Mouse (Mus musculus): ENCODE measurements at regions not wholly inside any gene's neighbourhood (a gene's known extent, or its start where the extent isn't known, plus 50 kb on each side); places are given as distances from the start of the nearest gene placed in this dataset.

- no peak for DNase-seq (ENCODE audit: low spot score in 2 of 2)
These were observed 329.9 kb upstream of the Jarid2 start for GRCm38 (mm10) chr13:44399370-44399685.

- DNase-seq (ENCODE audit: low spot score in 2 of 2), result no peak
These were observed 329.4 kb upstream of the Jarid2 start for GRCm38 (mm10) chr13:44399831-44400321.

DNA sequence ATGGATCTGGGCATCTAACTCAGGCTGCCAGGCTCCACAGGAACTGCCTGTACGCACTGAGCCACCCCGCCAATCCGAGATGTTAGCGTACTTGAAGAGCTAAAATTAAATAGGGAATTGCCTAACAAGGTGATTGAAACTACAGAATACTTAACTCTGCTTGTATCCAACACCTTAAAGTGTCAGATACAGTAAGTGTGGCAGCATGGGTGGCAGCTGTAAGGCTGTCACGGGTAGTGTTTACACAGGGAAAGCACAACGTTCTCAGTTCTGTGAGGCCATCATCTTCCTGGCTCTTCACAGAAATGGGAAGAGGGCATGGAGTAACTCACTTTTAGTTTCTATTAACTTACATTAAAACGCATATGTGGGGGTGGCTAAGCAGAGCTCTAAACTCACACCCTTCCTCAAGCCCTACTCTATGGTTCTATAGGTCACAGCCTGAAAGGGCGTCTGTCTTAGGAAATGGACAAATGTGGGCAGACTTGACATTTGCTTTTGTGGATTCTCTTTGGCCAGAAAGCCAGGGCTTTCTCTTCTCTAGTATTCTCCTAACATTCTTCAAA, 325.2 kb upstream of the Jarid2 start:
- no peak for DNase-seq (ENCODE audit: low spot score in 2 of 2)

DNA sequence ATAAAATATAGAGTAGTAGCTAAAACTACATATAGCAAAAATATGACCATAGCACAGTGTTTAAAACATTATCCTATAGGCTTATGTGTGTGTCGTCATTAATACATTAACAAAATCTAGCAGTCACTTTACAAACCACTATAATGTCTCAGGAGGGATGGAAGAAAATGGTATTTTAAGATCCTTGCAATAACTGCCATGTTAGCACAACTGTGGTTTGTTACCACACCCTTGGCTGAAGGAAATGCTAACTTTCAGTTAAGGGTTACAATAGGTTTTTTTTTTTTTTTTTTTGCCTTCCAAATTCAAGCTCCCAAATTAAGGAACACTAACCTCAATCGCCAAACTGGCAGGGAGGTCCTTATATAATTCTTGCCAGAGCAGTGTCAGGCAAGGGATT, 322.0 kb upstream of the Jarid2 start:
- no peak for DNase-seq (ENCODE audit: low spot score in 2 of 2)

DNA sequence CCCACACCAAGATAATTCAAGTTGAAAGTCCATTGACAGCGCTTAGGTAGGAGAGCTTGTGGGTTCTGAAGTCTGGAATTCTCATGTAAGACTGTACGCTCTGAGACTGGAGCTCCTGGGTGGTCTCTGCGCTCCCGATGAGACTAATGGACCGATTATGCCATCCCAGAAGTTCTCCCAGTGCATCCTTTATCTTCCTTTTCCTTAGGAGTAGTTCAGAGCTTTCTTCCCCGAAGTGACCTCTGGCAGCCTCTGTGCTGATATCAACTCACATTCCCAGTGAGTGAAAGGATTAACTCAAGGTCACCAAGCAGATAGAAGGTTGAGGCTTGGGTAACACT, 320.7 kb upstream of the Jarid2 start:
- no peak for DNase-seq (ENCODE audit: low spot score in 2 of 2)

GRCm38 (mm10) chr13:44408960-44409719, 320.1 kb upstream of the Jarid2 start:
- DNase-seq (ENCODE audit: low spot score in 2 of 2), result no peak

DNA sequence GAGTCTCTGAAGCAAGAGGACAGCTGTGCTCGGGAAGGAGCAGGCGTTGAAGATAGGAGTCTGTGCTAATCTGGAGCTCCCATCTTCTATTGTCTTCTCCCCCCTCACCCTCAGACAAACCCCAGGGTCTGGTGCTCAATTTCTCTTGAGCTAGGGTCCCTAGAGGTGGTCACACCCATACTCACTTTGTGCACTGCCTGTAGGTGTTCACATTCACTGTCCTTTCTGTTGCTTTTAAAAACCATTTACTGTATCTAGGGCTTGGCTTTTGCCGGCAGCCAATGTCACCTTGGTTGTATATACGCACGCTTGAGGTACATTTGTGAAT, 319.6 kb upstream of the Jarid2 start:
- no peak for DNase-seq (ENCODE audit: low spot score in 2 of 2)

GRCm38 (mm10) chr13:44411781-44412496, 317.3 kb upstream of the Jarid2 start:
- no peak for DNase-seq (ENCODE audit: low spot score in 2 of 2)

- DNase-seq (ENCODE audit: low spot score in 2 of 2), result no peak
These were observed 316.0 kb upstream of the Jarid2 start for GRCm38 (mm10) chr13:44413305-44413704.

DNA sequence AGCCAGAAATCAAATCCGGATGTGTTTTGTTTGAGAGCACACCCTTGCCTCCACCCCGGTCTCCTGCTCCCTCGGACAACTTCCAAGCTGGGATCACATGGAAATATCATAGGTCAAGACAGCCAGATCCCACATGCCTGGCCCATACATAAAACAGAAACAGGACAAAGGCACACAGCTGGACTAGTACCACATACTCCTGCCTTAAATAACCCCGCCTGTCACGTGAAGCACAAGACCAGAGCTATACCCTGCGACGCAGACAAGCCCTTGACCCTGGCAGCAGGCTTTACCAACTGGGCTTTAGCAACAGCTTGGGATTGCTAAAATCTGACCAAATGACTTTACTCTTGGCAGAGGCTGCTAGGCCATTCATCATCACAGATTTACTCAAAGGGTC, 313.3 kb upstream of the Jarid2 start:
- no peak for DNase-seq (ENCODE audit: low spot score in 2 of 2)

- no peak for DNase-seq (ENCODE audit: low spot score in 2 of 2)
These were observed 312.3 kb upstream of the Jarid2 start for GRCm38 (mm10) chr13:44416986-44417385.

GRCm38 (mm10) chr13:44419056-44419455, 310.2 kb upstream of the Jarid2 start:
- no peak for DNase-seq (ENCODE audit: low spot score in 2 of 2)

DNA sequence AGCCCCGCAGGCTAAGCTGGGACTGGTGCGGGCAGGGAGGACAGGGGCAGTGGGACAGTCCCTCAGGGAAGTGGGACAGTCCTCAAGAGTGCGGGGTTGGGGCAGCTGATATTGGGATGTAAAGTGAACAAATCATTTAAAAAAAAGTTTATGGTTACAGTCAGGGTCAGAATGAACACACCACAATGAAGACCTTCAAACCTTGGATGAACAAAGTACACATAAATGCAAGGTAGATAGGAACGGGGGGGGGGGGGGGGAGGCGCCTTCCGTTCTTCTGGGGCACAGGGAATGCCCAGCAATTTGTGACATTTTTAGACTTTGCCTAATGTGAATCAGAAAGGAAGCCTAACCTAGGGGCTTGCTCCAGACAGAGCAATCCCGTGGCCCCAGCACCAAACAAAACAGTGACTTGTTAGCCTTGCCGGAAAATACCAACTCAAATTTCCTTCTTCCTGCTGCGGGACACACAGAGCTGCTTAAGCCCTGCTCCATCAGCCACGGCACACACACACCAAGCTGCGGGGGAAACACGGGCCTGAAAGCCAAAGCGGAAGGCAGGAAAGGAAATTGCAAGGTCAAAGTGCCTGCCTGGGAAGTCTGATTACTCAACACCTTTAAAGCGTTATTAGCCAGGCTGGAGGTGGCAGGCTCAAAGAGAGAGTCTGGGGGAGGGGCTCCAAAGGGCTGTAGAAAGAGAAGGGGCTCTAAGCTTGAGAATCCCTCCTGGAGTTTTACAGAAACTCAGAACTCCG, 309.6 kb upstream of the Jarid2 start:
- no peak for DNase-seq (ENCODE audit: low spot score in 2 of 2)

DNA sequence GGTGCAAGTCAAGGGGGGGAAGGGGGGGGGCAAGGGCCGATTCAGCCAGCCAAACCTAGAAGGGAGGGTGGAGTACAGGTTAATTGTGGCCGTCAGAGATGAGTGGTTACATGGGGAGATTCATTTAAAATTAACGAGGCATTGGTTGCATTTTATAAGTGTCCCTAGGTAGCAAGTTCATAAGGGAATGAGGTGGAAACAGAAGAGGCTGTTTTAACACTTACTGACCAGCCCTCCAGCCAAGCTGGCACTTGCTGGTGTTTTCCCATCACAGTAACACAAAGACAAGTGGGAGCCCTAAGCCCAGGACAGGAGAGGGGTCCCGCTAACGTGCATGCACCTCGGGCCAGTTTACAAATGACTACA, 309.1 kb upstream of the Jarid2 start:
- no peak for DNase-seq (ENCODE audit: low spot score in 2 of 2)

DNA sequence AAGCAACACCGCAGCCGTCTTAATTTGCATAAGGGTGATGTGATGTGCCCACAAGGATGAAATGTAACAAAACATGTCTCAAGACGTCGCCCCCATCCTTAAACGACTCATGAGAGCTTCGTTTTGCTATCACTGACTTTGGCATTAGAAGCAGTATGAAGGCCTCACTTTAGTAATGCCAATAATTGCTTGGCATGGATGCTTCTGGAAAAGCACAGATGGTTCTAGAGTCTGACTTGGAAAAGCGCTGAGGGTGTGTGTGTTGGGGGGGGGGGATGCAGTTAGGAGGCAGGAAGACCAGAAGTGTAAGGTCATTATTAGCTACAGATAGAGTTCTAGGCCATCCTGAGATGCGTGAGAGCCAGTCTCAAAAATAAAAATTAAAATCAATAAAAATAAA, 308.3 kb upstream of the Jarid2 start:
- DNase-seq (ENCODE audit: low spot score in 2 of 2), result no peak

- peak; percentile 63 to 66 for DNase-seq (ENCODE audit: low spot score in 2 of 2)
These were observed 307.8 kb upstream of the Jarid2 start for GRCm38 (mm10) chr13:44421426-44421825.

- DNase-seq (ENCODE audit: low spot score in 2 of 2), result no peak
These were observed 307.4 kb upstream of the Jarid2 start for GRCm38 (mm10) chr13:44421922-44422321.

DNA sequence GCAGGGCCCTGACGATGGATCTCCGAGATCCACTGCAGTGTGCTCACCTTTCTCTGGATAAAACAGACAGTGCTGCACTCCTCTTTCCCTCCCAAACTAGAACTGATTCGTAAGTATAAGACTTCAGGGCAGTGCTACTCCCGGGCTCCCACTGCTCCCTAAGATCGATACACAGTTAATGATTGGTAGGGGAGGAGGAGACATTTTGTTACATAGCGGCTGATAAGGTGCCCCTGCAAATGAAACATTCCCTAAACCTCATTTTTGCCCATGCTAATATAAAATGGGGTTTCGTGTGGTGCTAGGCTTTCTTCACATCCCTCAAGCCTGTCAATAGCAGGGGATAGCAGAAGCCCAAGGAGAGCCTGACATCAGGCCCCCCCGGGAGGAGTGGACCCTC, 298.8 kb upstream of the Jarid2 start:
- DNase-seq (ENCODE audit: low spot score in 2 of 2), result no peak

GRCm38 (mm10) chr13:44437709-44438108, 291.6 kb upstream of the Jarid2 start:
- DNase-seq (ENCODE audit: low spot score in 2 of 2), result no peak

DNA sequence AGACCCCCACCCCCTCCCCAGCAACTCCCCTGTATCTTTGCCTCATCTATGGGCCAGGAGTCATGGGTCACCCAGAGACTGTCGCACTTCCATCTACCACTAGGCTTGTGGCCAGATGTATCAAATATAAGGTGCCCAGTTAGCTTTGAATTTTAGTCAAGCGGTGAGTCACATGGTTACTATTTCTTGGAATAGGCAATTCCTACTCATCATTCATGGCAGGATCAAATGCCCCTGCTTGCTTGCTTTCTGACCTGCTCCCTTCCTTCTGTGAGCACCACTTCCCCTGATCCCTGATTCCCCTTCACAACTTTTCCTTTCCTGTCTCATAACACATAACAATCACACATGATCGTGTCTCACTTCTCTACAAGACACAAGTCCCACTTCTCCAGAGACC, 288.2 kb upstream of the Jarid2 start:
- DNase-seq (ENCODE audit: low spot score in 2 of 2), result no peak

- no peak for DNase-seq (ENCODE audit: low spot score in 2 of 2)
These were observed 280.0 kb upstream of the Jarid2 start for GRCm38 (mm10) chr13:44449216-44449830.

- no peak for DNase-seq (ENCODE audit: low spot score in 2 of 2)
These were observed 278.1 kb upstream of the Jarid2 start for GRCm38 (mm10) chr13:44451224-44451623.
